Mouse (Mus musculus) lung, embryonic 16.5 days (tissue): ENCODE data around the gene Rufy4. TPM values are rescaled to one million over a fixed set of nuclear protein-coding genes. Genes with fewer than 3 reads are reported as not detected.

Experiments
- ATAC-seq: fragments of 200-750 bp; cut with Nextera tagmentation; 2 replicates; pipeline ENCODE4 v1.8.0; 2017; ENCODE audit warnings: low read depth, mild to moderate bottlenecking, moderate library complexity
- H3K27ac ChIP-seq: fragments of 300-500 bp; sonication (generic); 2 replicates; pipeline ENCODE4 v1.5.1; 2014; ENCODE audit warnings: mild to moderate bottlenecking, control low read depth, low read length
- H3K27me3 ChIP-seq: fragments of 300-500 bp; sonication (generic); 2 replicates; pipeline ENCODE4 v1.6.1; 2014; ENCODE audit warnings: low read depth, low read length, mixed read lengths; ENCODE audit not compliant: control insufficient read depth, insufficient read depth
- H3K36me3 ChIP-seq: fragments of 300-500 bp; sonication (generic); 2 replicates; pipeline ENCODE4 v1.6.1; 2014; ENCODE audit warnings: low read length; ENCODE audit not compliant: control insufficient read depth, insufficient read depth
- H3K4me1 ChIP-seq: fragments of 300-500 bp; sonication (generic); replicated peaks from 2 replicates; pipeline ENCODE4 v1.6.1; 2014; ENCODE audit warnings: low read length, mixed read lengths; ENCODE audit not compliant: control insufficient read depth, insufficient read depth
- H3K4me2 ChIP-seq: fragments of 300-500 bp; sonication (generic); 2 replicates; pipeline ENCODE4 v1.6.1; 2014; ENCODE audit warnings: low read depth, low read length, control low read depth
- H3K4me3 ChIP-seq: fragments of 300-500 bp; sonication (generic); 2 replicates; pipeline ENCODE4 v1.5.1; 2014; ENCODE audit warnings: mild to moderate bottlenecking, low read length, control low read depth
- H3K9ac ChIP-seq: fragments of 300-500 bp; sonication (generic); 2 replicates; pipeline ENCODE4 v1.6.1; 2014; ENCODE audit warnings: low read length, control low read depth
- H3K9me3 ChIP-seq: fragments of 300-500 bp; sonication (generic); 2 replicates; pipeline ENCODE4 v1.6.1; 2016; ENCODE audit warnings: low read length; ENCODE audit not compliant: control insufficient read depth
- WGBS: fragments of 180-500 bp; shearing (Covaris S2); extraction: QIAGEN DNeasy Blood & Tissue Kit; methylation state at CpG from one replicate; pipeline ENCODE4 v1.1.7; 2014; 5-methylcytosine and 5-hydroxymethylcytosine counted together
- polyA plus RNA-seq: library from polyadenylated mRNA; unstranded; fragments of >200 nt; fragmentation: Nextera tagmentation; extraction: Ambion mirVana; gene quantifications from 2 replicates; pipeline ENCODE4 v1.2.1, GENCODE M21; 2015

Rufy4 gene
- polyA plus RNA-seq, 1 experiment from 2014 or later: 0.64 TPM

GRCm38 (mm10) chr1:74111696-74112030 is 13.7 kb upstream of the Rufy4 start:
- H3K4me2 ChIP-seq: no peak overlapping the region

GRCm38 (mm10) chr1:74113071-74113470 is 12.3 kb upstream of the Rufy4 start:
- no peaks in the 10 kb centered on the region for H3K27me3 ChIP-seq
- no peak overlapping the region for H3K9ac ChIP-seq
- peaks cover 10% of the 10 kb centered on the region for H3K4me1 ChIP-seq
- no peak overlapping the region for H3K4me3 ChIP-seq
- 43% methylated on average over 3 of the region's 3 CpGs for WGBS
- ATAC-seq: no peak
- no peaks in the 10 kb centered on the region for H3K36me3 ChIP-seq
- H3K9me3 ChIP-seq: no peaks in the 10 kb centered on the region
- H3K4me2 ChIP-seq: no peak overlapping the region
- no peak overlapping the region for H3K27ac ChIP-seq

More at GRCm38 (mm10) chr1:74111696-74112030, 13.7 kb upstream of the Rufy4 start:
- H3K4me1 ChIP-seq: peaks cover 10% of the 10 kb centered on the region
- no peaks in the 10 kb centered on the region for H3K27me3 ChIP-seq
- no peak overlapping the region for H3K27ac ChIP-seq
- 48% methylated on average over 6 of the region's 6 CpGs for WGBS
- H3K4me3 ChIP-seq: no peak overlapping the region
- ATAC-seq: peak; percentile 15; the same call in 1 of the 2 replicates
- no peaks in the 10 kb centered on the region for H3K36me3 ChIP-seq
- H3K9me3 ChIP-seq: no peaks in the 10 kb centered on the region
- no peak overlapping the region for H3K9ac ChIP-seq

GRCm38 (mm10) chr1:74117876-74118275 is 7.5 kb upstream of the Rufy4 start:
- no peaks in the 10 kb centered on the region for H3K36me3 ChIP-seq
- H3K9ac ChIP-seq: no peak overlapping the region
- whole genome bisulfite sequencing: 82% methylated on average over 6 of the region's 6 CpGs
- H3K27me3 ChIP-seq: no peaks in the 10 kb centered on the region; the same call in 1 of the 2 replicates
- no peak overlapping the region for H3K27ac ChIP-seq
- no peak overlapping the region for H3K4me2 ChIP-seq
- H3K4me1 ChIP-seq: peaks cover 16% of the 10 kb centered on the region
- no peak overlapping the region for H3K4me3 ChIP-seq
- H3K9me3 ChIP-seq: no peaks in the 10 kb centered on the region
- no peak for ATAC-seq

GRCm38 (mm10) chr1:74119115-74119514 is 6.2 kb upstream of the Rufy4 start:
- H3K9ac ChIP-seq: no peak overlapping the region
- H3K36me3 ChIP-seq: no peaks in the 10 kb centered on the region
- 69% methylated on average over 1 of the region's 1 CpGs for whole genome bisulfite sequencing
- no peaks in the 10 kb centered on the region for H3K9me3 ChIP-seq
- H3K4me2 ChIP-seq: no peak overlapping the region
- no peak for ATAC-seq
- peaks cover 23% of the 10 kb centered on the region for H3K4me1 ChIP-seq
- H3K27ac ChIP-seq: no peak overlapping the region
- H3K4me3 ChIP-seq: no peak overlapping the region
- peaks cover 3% of the 10 kb centered on the region; the same call in 1 of the 2 replicates for H3K27me3 ChIP-seq

- Histone ChIP-seq H3K36me3 (no peaks in the 10 kb centered on the region), H3K9me3 (no peaks in the 10 kb centered on the region), H3K27ac (no peak overlapping the region), H3K4me1 (peaks cover 27% of the 10 kb centered on the region), H3K9ac (no peak overlapping the region), H3K27me3 (peaks cover 3% of the 10 kb centered on the region; the same call in 1 of the 2 replicates), H3K4me3 (no peak overlapping the region), H3K4me2 (no peak overlapping the region)
- 81% methylated on average over 7 of the region's 7 CpGs for WGBS
- no peak for ATAC-seq
These were observed 4.2 kb upstream of the Rufy4 start for GRCm38 (mm10) chr1:74121138-74121537.

- peak; percentile 56 for ATAC-seq
- H3K36me3 ChIP-seq: no peaks in the 10 kb centered on the region
- H3K4me1 ChIP-seq: peaks cover 27% of the 10 kb centered on the region
- peak overlapping the region; percentile 36 for H3K27ac ChIP-seq
- no peak overlapping the region for H3K9ac ChIP-seq
- 34% methylated on average over 9 of the region's 9 CpGs for WGBS
- H3K4me3 ChIP-seq: no peak overlapping the region
- H3K9me3 ChIP-seq: no peaks in the 10 kb centered on the region
- H3K27me3 ChIP-seq: peaks cover 3% of the 10 kb centered on the region; the same call in 1 of the 2 replicates
- no peak overlapping the region for H3K4me2 ChIP-seq
These were observed 3.3 kb upstream of the Rufy4 start for GRCm38 (mm10) chr1:74121821-74122576.

- no peak overlapping the region; the same call in 1 of the 2 replicates for H3K4me3 ChIP-seq
These were observed 2.1 kb upstream of the Rufy4 start for GRCm38 (mm10) chr1:74123215-74123614.

GRCm38 (mm10) chr1:74124021-74124981 is 1.0 kb upstream of the Rufy4 start, which contains the start of gene Tns1:
Tns1 (minus strand) TSS chr1:74124449.
- Histone ChIP-seq H3K27ac (peak within 1 kb of the TSS; percentile 21), H3K9me3 (no peaks in the 10 kb centered on the region), H3K4me2 (peak within 1 kb of the TSS; percentile 84), H3K4me1 (peaks cover 27% of the 10 kb centered on the region), H3K9ac (peak within 1 kb of the TSS; percentile 77), H3K27me3 (peaks cover 3% of the 10 kb centered on the region; the same call in 1 of the 2 replicates), H3K36me3 (no peaks in the 10 kb centered on the region), H3K4me3 (peak within 1 kb of the TSS; percentile 61)
- peak; percentile 86 for ATAC-seq
- under 1% methylated on average over 68 of the region's 84 CpGs for WGBS

More at GRCm38 (mm10) chr1:74123215-74123614, 2.1 kb upstream of the Rufy4 start:
- Histone ChIP-seq H3K9me3 (no peaks in the 10 kb centered on the region), H3K27me3 (peaks cover 3% of the 10 kb centered on the region; the same call in 1 of the 2 replicates), H3K36me3 (no peaks in the 10 kb centered on the region), H3K27ac (no peak overlapping the region), H3K4me2 (peak overlapping the region; percentile 84), H3K9ac (no peak overlapping the region), H3K4me1 (peaks cover 27% of the 10 kb centered on the region)
- WGBS: 54% methylated on average over 8 of the region's 8 CpGs
- ATAC-seq: no peak
